Mouse (Mus musculus): ENCODE data around the gene Fer1l4. TPM values are rescaled to one million over a fixed set of nuclear protein-coding genes. Genes with fewer than 3 reads are reported as not detected.

The Fer1l4 gene
- polyA plus RNA-seq (2014; fragmentation: Illumina TruSeq; extraction: RNeasy Lipid Tissue Mini Kit (QIAGEN cat#74804); ENCODE audit: low read depth, low replicate concordance) = not detected

DNA sequence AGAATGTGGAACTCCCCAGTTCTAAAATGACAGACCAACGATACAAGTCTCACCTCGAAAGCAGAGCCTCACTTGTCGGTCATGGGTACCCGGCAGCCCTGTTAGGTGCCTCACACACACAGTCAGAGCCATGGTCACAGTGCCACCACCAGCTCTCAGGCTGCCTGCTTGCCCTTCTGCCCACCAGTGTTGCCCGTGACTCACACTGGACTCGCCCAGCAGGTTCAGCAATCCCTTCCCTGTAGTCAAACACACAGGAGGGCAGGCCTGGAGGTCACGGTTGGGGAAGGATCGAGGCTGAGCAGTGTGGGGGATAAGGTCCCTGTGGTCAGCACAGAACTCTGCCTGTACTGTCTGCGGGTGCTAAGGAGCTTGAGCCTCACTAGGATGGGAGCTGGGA lies at the start of gene Fer1l4:
Fer1l4 (minus strand) TSS at position 132 of the 400 bp plus-strand sequence.

GRCm38 (mm10) chr2:156065099-156066041 lies 12.6 kb upstream of the Fer1l4 start, which contains the start of gene Spag4:
Gene Spag4 (plus strand): TSS chr2:156065175.

DNA sequence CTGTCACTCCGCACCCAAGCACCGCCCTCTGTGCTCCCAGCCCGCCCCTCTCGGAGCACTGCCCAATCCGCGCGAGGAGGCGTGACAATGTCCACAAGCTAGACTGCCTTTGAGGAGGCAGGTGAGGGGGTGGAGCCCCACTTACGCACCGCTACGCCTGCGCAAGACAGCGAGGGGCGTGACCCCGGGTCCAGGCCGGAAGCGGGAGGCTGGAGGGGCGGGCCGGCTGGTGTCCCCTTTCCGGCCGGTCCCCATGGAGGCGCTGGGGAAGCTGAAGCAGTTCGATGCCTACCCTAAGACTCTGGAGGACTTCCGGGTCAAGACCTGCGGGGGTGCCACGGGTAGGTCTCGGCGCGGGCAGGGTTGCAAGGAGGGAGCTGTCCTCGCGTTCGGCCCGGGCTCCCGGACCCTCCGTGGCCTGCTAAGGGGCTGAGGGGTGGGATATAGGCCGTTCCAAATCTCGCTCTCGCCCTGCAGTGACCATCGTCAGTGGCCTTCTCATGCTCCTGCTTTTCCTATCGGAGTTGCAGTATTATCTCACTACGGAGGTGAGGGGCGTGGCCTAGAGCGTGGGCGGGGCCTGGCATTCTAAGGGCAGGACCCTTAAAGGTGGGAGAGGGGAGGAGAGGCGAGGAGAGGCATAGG lies 44.7 kb downstream of the Fer1l4 start, which contains the start of the genes 6430550D23Rik and Ergic3:
6430550D23Rik (minus strand) TSS at position 90 of the 645 bp plus-strand sequence.
Ergic3 (plus strand) TSS at position 158 of the 645 bp plus-strand sequence.

Other genes starting within 250 kb of the Fer1l4 start
- 15.5 TPM for gene BC029722, start 233.5 kb downstream of the Fer1l4 start, polyA plus RNA-seq (2014; fragmentation: Illumina TruSeq; extraction: RNeasy Lipid Tissue Mini Kit (QIAGEN cat#74804); ENCODE audit: low read depth, low replicate concordance)
- 5.1 TPM for gene Eif6, start 226.0 kb downstream of the Fer1l4 start, polyA plus RNA-seq (2014; fragmentation: Illumina TruSeq; extraction: RNeasy Lipid Tissue Mini Kit (QIAGEN cat#74804); ENCODE audit: low read depth, low replicate concordance)
- gene Fam83c, start 218.1 kb downstream of the Fer1l4 start, polyA plus RNA-seq (2014; fragmentation: Illumina TruSeq; extraction: RNeasy Lipid Tissue Mini Kit (QIAGEN cat#74804); ENCODE audit: low read depth, low replicate concordance) = not detected
- gene Uqcc1, start 122.6 kb downstream of the Fer1l4 start, polyA plus RNA-seq (2014; fragmentation: Illumina TruSeq; extraction: RNeasy Lipid Tissue Mini Kit (QIAGEN cat#74804); ENCODE audit: low read depth, low replicate concordance) = 78.5 TPM
- not detected for gene Gm15557, start 112.2 kb downstream of the Fer1l4 start, polyA plus RNA-seq (2014; fragmentation: Illumina TruSeq; extraction: RNeasy Lipid Tissue Mini Kit (QIAGEN cat#74804); ENCODE audit: low read depth, low replicate concordance)
- not detected for gene Gdf5, start 107.6 kb downstream of the Fer1l4 start, polyA plus RNA-seq (2014; fragmentation: Illumina TruSeq; extraction: RNeasy Lipid Tissue Mini Kit (QIAGEN cat#74804); ENCODE audit: low read depth, low replicate concordance)
- gene Cep250, start 96.5 kb downstream of the Fer1l4 start, polyA plus RNA-seq (2014; fragmentation: Illumina TruSeq; extraction: RNeasy Lipid Tissue Mini Kit (QIAGEN cat#74804); ENCODE audit: low read depth, low replicate concordance) = 1.3 TPM
- 1.7 TPM for gene 6430550D23Rik, start 45.0 kb downstream of the Fer1l4 start, polyA plus RNA-seq (2014; fragmentation: Illumina TruSeq; extraction: RNeasy Lipid Tissue Mini Kit (QIAGEN cat#74804); ENCODE audit: low read depth, low replicate concordance)
- 11.2 TPM for gene Ergic3, start 44.9 kb downstream of the Fer1l4 start, polyA plus RNA-seq (2014; fragmentation: Illumina TruSeq; extraction: RNeasy Lipid Tissue Mini Kit (QIAGEN cat#74804); ENCODE audit: low read depth, low replicate concordance)
- 0.16 TPM for gene Spag4, start 12.2 kb upstream of the Fer1l4 start, polyA plus RNA-seq (2014; fragmentation: Illumina TruSeq; extraction: RNeasy Lipid Tissue Mini Kit (QIAGEN cat#74804); ENCODE audit: low read depth, low replicate concordance)
- 34.0 TPM for gene Cpne1, start 59.0 kb upstream of the Fer1l4 start, polyA plus RNA-seq (2014; fragmentation: Illumina TruSeq; extraction: RNeasy Lipid Tissue Mini Kit (QIAGEN cat#74804); ENCODE audit: low read depth, low replicate concordance)
- 16.5 TPM for gene Rbm12, start 59.0 kb upstream of the Fer1l4 start, polyA plus RNA-seq (2014; fragmentation: Illumina TruSeq; extraction: RNeasy Lipid Tissue Mini Kit (QIAGEN cat#74804); ENCODE audit: low read depth, low replicate concordance)
- 10.1 TPM for gene Gm28036, start 74.1 kb upstream of the Fer1l4 start, polyA plus RNA-seq (2014; fragmentation: Illumina TruSeq; extraction: RNeasy Lipid Tissue Mini Kit (QIAGEN cat#74804); ENCODE audit: low read depth, low replicate concordance)
- 15.3 TPM for gene Romo1, start 91.1 kb upstream of the Fer1l4 start, polyA plus RNA-seq (2014; fragmentation: Illumina TruSeq; extraction: RNeasy Lipid Tissue Mini Kit (QIAGEN cat#74804); ENCODE audit: low read depth, low replicate concordance)
- gene Nfs1, start 91.2 kb upstream of the Fer1l4 start, polyA plus RNA-seq (2014; fragmentation: Illumina TruSeq; extraction: RNeasy Lipid Tissue Mini Kit (QIAGEN cat#74804); ENCODE audit: low read depth, low replicate concordance) = 185 TPM
- 423 TPM for gene Rbm39, start 127.3 kb upstream of the Fer1l4 start, polyA plus RNA-seq (2014; fragmentation: Illumina TruSeq; extraction: RNeasy Lipid Tissue Mini Kit (QIAGEN cat#74804); ENCODE audit: low read depth, low replicate concordance)
- gene Phf20, start 143.5 kb upstream of the Fer1l4 start, polyA plus RNA-seq (2014; fragmentation: Illumina TruSeq; extraction: RNeasy Lipid Tissue Mini Kit (QIAGEN cat#74804); ENCODE audit: low read depth, low replicate concordance) = 31.1 TPM

Measured in kidney, adult 10 weeks (tissue).